Mouse (Mus musculus) bone marrow, adult 2 months (tissue): ENCODE results near the gene Abhd6. TPM values are rescaled to one million over a fixed set of nuclear protein-coding genes. Genes with fewer than 3 reads are reported as not detected.
A peak's percentile ranks its signal among the peaks of the same experiment; 100 is the strongest.

Source experiments
- H3K27ac ChIP-seq: fragments of 200-500 bp; 2 replicates; pipeline ENCODE4 v1.5.1; 2012; ENCODE audit warnings: low read depth, mild to moderate bottlenecking, control low read depth, inconsistent platforms, low read length; ENCODE audit not compliant: control insufficient read depth, poor library complexity, insufficient read depth
- H3K4me1 ChIP-seq: fragments of 200-500 bp; 2 replicates; pipeline ENCODE4 v1.6.1; 2011; ENCODE audit warnings: low read length; ENCODE audit not compliant: control insufficient read depth, insufficient read depth
- H3K4me3 ChIP-seq: fragments of 200-500 bp; replicated peaks from 2 replicates; pipeline ENCODE3; 2011; ENCODE audit warnings: mild to moderate bottlenecking, low read depth, low read length, control low read depth; ENCODE audit not compliant: control insufficient read depth
- CTCF ChIP-seq: fragments of 200-500 bp; IDR thresholded peaks from 2 replicates; pipeline ENCODE4 v1.5.1; 2011; ENCODE audit warnings: low read length, control low read depth; ENCODE audit not compliant: control insufficient read depth, insufficient read depth
- POLR2A ChIP-seq: fragments of 200-500 bp; IDR thresholded peaks from 2 replicates; pipeline ENCODE4 v1.6.1; 2011; ENCODE audit warnings: low read depth, mild to moderate bottlenecking, control low read depth, low read length, borderline replicate concordance; ENCODE audit not compliant: control insufficient read depth
- WGBS: fragments of 180-500 bp; shearing (Covaris S2); methylation state at CpG from one replicate; pipeline ENCODE4 v1.1.7; 2018; 5-methylcytosine and 5-hydroxymethylcytosine counted together
- polyA plus RNA-seq: library from polyadenylated mRNA; stranded (reverse); fragments of >200 nt; gene quantifications from 2 replicates; pipeline ENCODE4 v1.2.4, GENCODE M21; 2011; ENCODE audit warnings: low replicate concordance; ENCODE audit not compliant: missing spikeins, insufficient read depth, insufficient read length

Abhd6 gene
- polyA plus RNA-seq, 1 experiment = 3.6 TPM

DNA sequence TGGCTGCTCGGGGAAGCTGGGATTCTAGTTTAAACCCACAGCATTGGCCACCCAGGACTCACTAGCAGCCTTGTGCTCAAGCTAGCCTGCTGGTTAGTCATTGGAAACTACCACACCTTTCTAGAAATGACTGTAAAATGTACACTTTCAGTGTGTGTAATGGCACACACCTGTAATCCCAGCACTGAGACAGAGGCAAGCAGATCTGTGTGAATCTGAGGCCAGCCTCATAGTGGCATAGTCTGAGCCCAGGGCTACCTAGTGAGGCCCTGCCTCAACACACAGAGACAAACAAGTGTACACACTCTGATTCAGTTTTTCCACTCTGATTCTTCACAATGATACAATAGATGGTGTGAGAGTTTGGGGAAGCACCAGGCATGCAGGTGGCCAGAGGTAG, 13.3 kb upstream of the Abhd6 start:
- Histone ChIP-seq H3K27ac (no peak overlapping the region), H3K4me3 (no peak overlapping the region), H3K4me1 (peaks cover 3% of the 10 kb centered on the region; the same call in 1 of the 2 replicates)
- TF ChIP-seq POLR2A = no peak
- no peak for TF ChIP-seq CTCF
- WGBS = 61% methylated on average over 1 of the region's 1 CpGs

DNA sequence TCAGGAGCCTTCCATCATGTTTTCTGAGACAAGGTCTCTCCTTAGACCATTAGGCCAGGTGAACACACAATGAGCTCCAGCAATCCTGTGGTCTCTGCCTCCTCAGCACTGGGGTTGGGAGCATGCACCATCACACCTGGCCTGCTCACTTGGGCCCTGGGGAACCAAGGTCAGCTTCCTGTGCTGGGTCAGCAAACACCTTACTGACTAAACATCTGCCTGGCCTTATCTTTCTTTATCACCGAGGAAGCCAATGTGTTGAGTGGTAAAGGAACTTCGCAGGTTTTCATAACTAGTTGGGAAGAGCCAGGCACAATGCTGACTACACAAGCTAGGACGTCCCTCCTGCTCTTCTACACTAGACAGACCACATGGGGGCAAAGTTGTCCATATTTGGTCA, 12.7 kb upstream of the Abhd6 start:
- H3K27ac ChIP-seq = no peak overlapping the region
- no peak for TF ChIP-seq POLR2A
- TF ChIP-seq CTCF = no peak
- peaks cover 4% of the 10 kb centered on the region; the same call in 1 of the 2 replicates for H3K4me1 ChIP-seq
- 34% methylated on average over 3 of the region's 3 CpGs for WGBS
- no peak overlapping the region for H3K4me3 ChIP-seq

- WGBS = 65% methylated on average over 5 of the region's 5 CpGs
- Histone ChIP-seq H3K4me3 (no peak overlapping the region), H3K27ac (peak overlapping the region; percentile 44), H3K4me1 (peaks cover 7% of the 10 kb centered on the region; the same call in 1 of the 2 replicates)
- no peak for TF ChIP-seq POLR2A
- TF ChIP-seq CTCF = no peak
Measured at GRCm38 (mm10) chr14:7991108-7991776, 11.5 kb upstream of the Abhd6 start.

DNA sequence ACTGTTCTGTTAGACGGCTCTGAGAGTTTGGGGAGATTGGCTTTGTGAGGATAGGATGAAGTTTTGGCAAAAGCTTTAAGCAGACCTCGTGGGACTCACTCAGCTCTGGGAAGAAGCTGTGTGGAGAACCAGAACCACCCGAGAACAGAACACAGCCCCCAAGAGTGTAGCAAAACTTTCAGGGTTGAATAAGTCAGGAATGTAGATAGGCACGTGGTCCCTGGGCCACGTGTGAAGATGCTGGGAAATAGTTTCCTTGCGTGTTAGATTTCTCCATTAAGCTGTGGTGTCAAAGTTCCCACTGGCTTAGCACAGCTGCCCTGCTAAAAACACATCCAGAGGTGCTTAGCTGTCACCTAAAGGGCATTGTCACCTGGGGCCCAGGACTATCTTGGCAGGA, 10.5 kb upstream of the Abhd6 start:
- Histone ChIP-seq H3K27ac (peak overlapping the region; percentile 62), H3K4me3 (no peak overlapping the region), H3K4me1 (peaks cover 7% of the 10 kb centered on the region; the same call in 1 of the 2 replicates)
- WGBS = 69% methylated on average over 6 of the region's 6 CpGs
- TF ChIP-seq CTCF = no peak

- 38% methylated on average over 8 of the region's 8 CpGs for WGBS
- TF ChIP-seq POLR2A (no peak), CTCF (peak; percentile 69)
- H3K4me3 ChIP-seq = no peak within 1 kb of the TSS
- peaks cover 7% of the 10 kb centered on the region; the same call in 1 of the 2 replicates for H3K4me1 ChIP-seq
- no peak within 1 kb of the TSS for H3K27ac ChIP-seq
Measured at GRCm38 (mm10) chr14:7994271-7994767, 8.4 kb upstream of the Abhd6 start, which contains the start of gene Dnase1l3. Gene Dnase1l3, minus strand, starts transcription at chr14:7994573.

GRCm38 (mm10) chr14:7997255-7997696, 5.4 kb upstream of the Abhd6 start:
- H3K4me3 ChIP-seq = no peak overlapping the region
- no peak for TF ChIP-seq POLR2A
- peak; percentile 92 for TF ChIP-seq CTCF
- whole genome bisulfite sequencing = 1% methylated on average over 15 of the region's 15 CpGs
- H3K27ac ChIP-seq = no peak overlapping the region
- peaks cover 7% of the 10 kb centered on the region; the same call in 1 of the 2 replicates for H3K4me1 ChIP-seq

- TF ChIP-seq POLR2A (no peak), CTCF (no peak)
- 70% methylated on average over 3 of the region's 3 CpGs for WGBS
- Histone ChIP-seq H3K27ac (no peak overlapping the region), H3K4me3 (no peak overlapping the region), H3K4me1 (peaks cover 4% of the 10 kb centered on the region; the same call in 1 of the 2 replicates)
Measured at GRCm38 (mm10) chr14:7999030-7999429, 3.7 kb upstream of the Abhd6 start.

GRCm38 (mm10) chr14:7999435-7999834, 3.3 kb upstream of the Abhd6 start:
- 81% methylated on average over 5 of the region's 5 CpGs for WGBS
- H3K4me3 ChIP-seq = no peak overlapping the region
- TF ChIP-seq POLR2A = no peak
- TF ChIP-seq CTCF = no peak
- no peak overlapping the region for H3K27ac ChIP-seq
- H3K4me1 ChIP-seq = peaks cover 4% of the 10 kb centered on the region; the same call in 1 of the 2 replicates
